Mouse (Mus musculus): ENCODE data around the gene Otog.

The Otog gene

GRCm38 (mm10) chr7:46285161-46285839 is 44.5 kb downstream of the Otog start:
- DNase-seq, result no peak

GRCm38 (mm10) chr7:46286391-46286790 is 45.6 kb downstream of the Otog start:
- DNase-seq, result no peak

GRCm38 (mm10) chr7:46287051-46287450 is 46.3 kb downstream of the Otog start:
- no peak for DNase-seq

- DNase-seq, result no peak
Measured at GRCm38 (mm10) chr7:46296330-46296729, 55.5 kb downstream of the Otog start.

- DNase-seq, result no peak
Measured at GRCm38 (mm10) chr7:46301031-46301632, 60.3 kb downstream of the Otog start.

- DNase-seq, result no peak
Measured at GRCm38 (mm10) chr7:46313486-46313885, 72.7 kb downstream of the Otog start.

GRCm38 (mm10) chr7:46314220-46315009 is 73.6 kb downstream of the Otog start:
- DNase-seq, result no peak

- DNase-seq, result no peak
Measured at GRCm38 (mm10) chr7:46315692-46316091, 74.9 kb downstream of the Otog start.

- DNase-seq, result no peak
Measured at GRCm38 (mm10) chr7:46316948-46317347, 76.2 kb downstream of the Otog start.

- no peak for DNase-seq
Measured at GRCm38 (mm10) chr7:46321242-46321641, 80.5 kb downstream of the Otog start.

- no peak for DNase-seq
Measured at GRCm38 (mm10) chr7:46327896-46328295, 87.1 kb downstream of the Otog start.

GRCm38 (mm10) chr7:46337397-46337796 is 96.6 kb downstream of the Otog start:
- DNase-seq, result no peak

- DNase-seq, result no peak
Measured at GRCm38 (mm10) chr7:46339818-46340217, 99.0 kb downstream of the Otog start.

GRCm38 (mm10) chr7:46340295-46340694 is 99.5 kb downstream of the Otog start:
- DNase-seq, result no peak

- DNase-seq, result no peak
Measured at GRCm38 (mm10) chr7:46341471-46341870, 100.7 kb downstream of the Otog start.

GRCm38 (mm10) chr7:46347692-46348091 is 106.9 kb downstream of the Otog start:
- no peak for DNase-seq

- DNase-seq, result peak; percentile 15
Measured at GRCm38 (mm10) chr7:46348813-46349212, 108.0 kb downstream of the Otog start.

- DNase-seq, result no peak
Measured at GRCm38 (mm10) chr7:46350119-46350702, 109.4 kb downstream of the Otog start.

- no peak for DNase-seq
Measured at GRCm38 (mm10) chr7:46352748-46353147, 112.0 kb downstream of the Otog start.

- no peak for DNase-seq
Measured at GRCm38 (mm10) chr7:46353216-46353615, 112.4 kb downstream of the Otog start.

GRCm38 (mm10) chr7:46353875-46354274 is 113.1 kb downstream of the Otog start:
- DNase-seq, result no peak
